Mouse (Mus musculus) cortical plate, adult 2 months (tissue): ENCODE measurements around the gene Epb41.

Source experiments
- CTCF ChIP-seq: fragments of 200-500 bp; IDR thresholded peaks from 2 replicates; pipeline ENCODE4 v1.5.1; 2011; ENCODE audit warnings: mild to moderate bottlenecking, control low read depth, low read length; ENCODE audit not compliant: insufficient read depth; ENCODE audit errors: extremely low read depth
- POLR2A ChIP-seq: fragments of 200-500 bp; IDR thresholded peaks from 2 replicates; pipeline ENCODE4 v1.6.1; 2011; ENCODE audit warnings: mild to moderate bottlenecking, low read length, control low read depth; ENCODE audit not compliant: insufficient read depth; ENCODE audit errors: extremely low read depth

DNA sequence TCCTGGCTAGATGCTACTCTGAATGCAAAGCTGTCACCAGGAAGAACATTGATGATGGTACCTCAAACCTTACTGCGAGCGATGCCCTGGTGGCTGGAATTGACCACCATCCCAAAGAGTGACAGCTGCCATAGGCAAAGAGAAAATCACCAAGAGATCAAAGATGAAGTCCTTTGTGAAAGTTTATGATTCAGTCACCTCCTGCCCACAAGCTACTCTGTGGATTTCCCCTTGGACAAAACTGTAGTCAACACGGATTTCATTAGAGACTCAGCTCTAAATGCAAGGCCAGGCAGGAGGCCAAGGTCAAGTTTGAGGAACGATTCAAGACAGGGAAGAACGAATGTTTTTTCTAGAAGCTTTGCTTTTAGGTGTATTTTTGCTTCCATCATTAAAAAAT is 18.8 kb upstream of the Epb41 start:
- TF ChIP-seq POLR2A, result no peak
- no peak for TF ChIP-seq CTCF
